Mouse (Mus musculus) lung, postnatal 0 days (tissue): ENCODE data around the gene Osm.

Source experiments
- CTCF ChIP-seq: IDR thresholded peaks from 2 replicates; pipeline ENCODE4 v1.5.1; 2016; ENCODE audit warnings: antibody characterized with exemption, mild to moderate bottlenecking
- EP300 ChIP-seq: IDR thresholded peaks from 2 replicates; pipeline ENCODE4 v1.6.1; 2016; ENCODE audit warnings: antibody characterized with exemption, mild to moderate bottlenecking, control low read depth

GRCm38 (mm10) chr11:4250290-4250689 lies 14.1 kb downstream of the Osm start:
- TF ChIP-seq EP300 = no peak
- TF ChIP-seq CTCF = no peak
